Mouse (Mus musculus): Measurements from ENCODE around the gene Agtrap. TPM values are rescaled to one million over a fixed set of nuclear protein-coding genes. Genes with fewer than 3 reads are reported as not detected.

Gene Agtrap
- polyA plus RNA-seq, 1 experiment, result 106 TPM

DNA sequence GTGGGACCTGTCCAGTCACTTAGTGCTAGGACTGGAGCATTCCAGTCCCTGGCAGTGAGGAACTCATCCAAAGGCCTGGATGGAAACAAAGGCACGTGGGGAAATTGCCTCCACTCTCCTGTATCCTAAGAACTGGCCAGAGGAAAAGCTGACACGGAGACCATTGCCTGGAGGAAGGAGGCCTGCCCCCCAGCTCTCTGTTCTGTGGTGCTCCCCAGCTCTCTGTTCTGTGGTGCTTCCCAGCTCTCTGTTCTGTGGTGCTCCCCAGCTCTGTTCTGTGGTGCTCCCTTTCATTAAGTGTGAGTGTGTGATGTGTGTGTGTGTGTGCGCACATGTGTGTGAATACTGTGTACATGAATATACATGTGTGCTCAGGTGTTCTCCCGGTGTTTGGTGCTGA lies 7.2 kb upstream of the Agtrap start:
- Histone ChIP-seq H3K4me3 (ENCODE audit: control insufficient read depth, insufficient read depth, low read length) (no peak overlapping the region), H3K27me3 (ENCODE audit: control insufficient read depth, insufficient read depth, low read length) (no peaks in the 10 kb centered on the region), H3K36me3 (ENCODE audit: control insufficient read depth, insufficient read depth, low read length) (no peaks in the 10 kb centered on the region), H3K4me1 (replicated peaks; ENCODE audit: control insufficient read depth, insufficient read depth, low read length) (peaks cover 39% of the 10 kb centered on the region), H3K27ac (ENCODE audit: control insufficient read depth, insufficient read depth, low read length) (no peak overlapping the region)
- TF ChIP-seq POLR2A (IDR thresholded peaks at IDR 0.05; ENCODE audit: control insufficient read depth, extremely low read depth, insufficient read depth, low read length, poor library complexity) (no peak), CTCF (IDR thresholded peaks at IDR 0.05; ENCODE audit: borderline replicate concordance, control insufficient read depth, extremely low read depth, insufficient read depth, low read length, poor library complexity) (no peak)
- DNase-seq, result no peak
- WGBS, result 93% methylated on average over 4 of the region's 4 CpGs

DNA sequence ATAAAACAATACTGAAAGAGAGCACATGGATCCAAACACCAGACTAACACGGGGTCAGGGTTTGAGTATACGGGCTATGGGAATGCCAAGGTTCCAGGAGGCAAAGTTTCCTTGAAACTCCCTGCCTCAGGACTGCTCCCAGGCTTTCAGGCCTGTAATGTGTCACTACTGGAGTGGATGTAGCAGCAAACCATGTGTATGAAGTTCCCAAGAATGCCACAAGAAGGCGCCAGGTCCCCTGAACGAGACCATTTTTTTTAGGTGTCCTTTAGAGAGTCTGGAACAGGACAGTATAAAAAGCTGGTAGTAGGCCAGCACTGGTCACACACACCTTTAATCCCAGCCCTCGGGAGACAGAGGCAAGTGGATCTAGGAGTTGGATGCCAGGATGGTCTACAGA lies 6.3 kb upstream of the Agtrap start:
- WGBS, result 96% methylated on average over 5 of the region's 5 CpGs
- TF ChIP-seq CTCF (IDR thresholded peaks at IDR 0.05; ENCODE audit: borderline replicate concordance, control insufficient read depth, extremely low read depth, insufficient read depth, low read length, poor library complexity) (no peak), POLR2A (IDR thresholded peaks at IDR 0.05; ENCODE audit: control insufficient read depth, extremely low read depth, insufficient read depth, low read length, poor library complexity) (no peak)
- no peaks in the 10 kb centered on the region for H3K36me3 ChIP-seq (ENCODE audit: control insufficient read depth, insufficient read depth, low read length)
- no peaks in the 10 kb centered on the region for H3K27me3 ChIP-seq (ENCODE audit: control insufficient read depth, insufficient read depth, low read length)
- no peak overlapping the region for H3K4me3 ChIP-seq (ENCODE audit: control insufficient read depth, insufficient read depth, low read length)
- peaks cover 30% of the 10 kb centered on the region for H3K4me1 ChIP-seq (replicated peaks; ENCODE audit: control insufficient read depth, insufficient read depth, low read length)
- DNase-seq, result no peak
- no peak overlapping the region for H3K27ac ChIP-seq (ENCODE audit: control insufficient read depth, insufficient read depth, low read length)

DNA sequence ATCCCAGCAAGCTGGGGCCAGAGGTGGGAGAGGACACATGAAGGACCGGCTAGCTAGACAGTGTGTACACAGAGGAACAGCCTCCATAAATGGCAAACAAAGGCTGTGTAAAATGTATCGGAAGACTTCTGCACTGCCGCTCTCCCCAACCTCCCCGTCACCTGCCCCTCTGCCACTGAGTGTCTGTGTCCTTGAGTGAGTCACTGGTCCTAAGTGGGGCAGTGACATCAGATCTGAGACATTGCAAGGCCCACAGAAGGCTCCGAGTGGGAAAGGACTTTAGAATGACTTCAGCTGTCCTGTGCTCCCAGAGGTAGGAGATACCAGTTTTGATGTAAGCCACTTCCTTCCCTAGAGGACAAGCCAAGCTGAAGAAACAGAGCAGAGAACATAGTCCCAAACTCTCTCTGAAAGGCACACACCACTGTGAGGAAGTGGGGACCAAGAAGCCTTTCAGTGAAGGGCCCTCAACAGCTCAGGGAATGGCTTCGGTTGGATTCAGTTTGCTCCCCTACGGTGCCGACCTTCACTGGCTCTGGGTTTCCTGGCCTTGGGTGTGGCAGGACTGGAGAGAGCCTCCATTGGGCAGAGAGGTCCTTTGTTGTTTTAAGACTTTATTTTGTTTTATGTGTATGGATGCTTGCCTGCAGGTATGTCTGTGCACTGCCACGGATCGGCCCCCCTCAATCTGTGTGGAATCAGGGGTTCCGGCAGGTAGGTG lies 4.9 kb upstream of the Agtrap start:
- TF ChIP-seq CTCF (IDR thresholded peaks at IDR 0.05; ENCODE audit: borderline replicate concordance, control insufficient read depth, extremely low read depth, insufficient read depth, low read length, poor library complexity), result no peak
- no peak for TF ChIP-seq POLR2A (IDR thresholded peaks at IDR 0.05; ENCODE audit: control insufficient read depth, extremely low read depth, insufficient read depth, low read length, poor library complexity)
- no peaks in the 10 kb centered on the region for H3K36me3 ChIP-seq (ENCODE audit: control insufficient read depth, insufficient read depth, low read length)
- H3K27me3 ChIP-seq (ENCODE audit: control insufficient read depth, insufficient read depth, low read length), result no peaks in the 10 kb centered on the region
- peaks cover 18% of the 10 kb centered on the region for H3K4me1 ChIP-seq (replicated peaks; ENCODE audit: control insufficient read depth, insufficient read depth, low read length)
- no peak for DNase-seq
- no peak overlapping the region for H3K4me3 ChIP-seq (ENCODE audit: control insufficient read depth, insufficient read depth, low read length)
- 93% methylated on average over 11 of the region's 11 CpGs for WGBS
- no peak overlapping the region for H3K27ac ChIP-seq (ENCODE audit: control insufficient read depth, insufficient read depth, low read length)

DNA sequence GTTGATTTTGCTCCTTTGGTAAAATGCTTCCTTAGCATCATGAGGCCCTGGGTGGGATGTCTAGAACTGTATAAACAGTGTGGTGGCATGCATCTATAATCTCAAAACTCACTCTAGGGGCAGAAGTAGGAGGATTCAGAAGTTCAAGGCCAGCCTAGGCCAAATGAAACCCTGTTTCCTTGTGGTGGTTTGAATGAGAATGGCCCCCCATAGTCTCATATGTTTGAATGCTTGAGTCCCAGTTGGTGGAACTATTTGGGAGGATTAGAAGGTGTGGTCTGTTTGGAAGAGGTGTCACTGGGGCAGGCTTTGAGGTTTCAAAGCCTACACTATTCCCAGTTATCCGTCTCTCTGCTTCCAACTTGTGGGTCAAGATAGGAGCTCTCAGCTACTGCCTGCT lies 3.4 kb upstream of the Agtrap start:
- Histone ChIP-seq H3K27me3 (ENCODE audit: control insufficient read depth, insufficient read depth, low read length) (no peaks in the 10 kb centered on the region), H3K4me1 (replicated peaks; ENCODE audit: control insufficient read depth, insufficient read depth, low read length) (peaks cover 19% of the 10 kb centered on the region), H3K4me3 (ENCODE audit: control insufficient read depth, insufficient read depth, low read length) (no peak overlapping the region), H3K27ac (ENCODE audit: control insufficient read depth, insufficient read depth, low read length) (no peak overlapping the region), H3K36me3 (ENCODE audit: control insufficient read depth, insufficient read depth, low read length) (no peaks in the 10 kb centered on the region)
- WGBS, result 97% methylated on average over 1 of the region's 1 CpGs
- DNase-seq, result no peak
- TF ChIP-seq POLR2A (IDR thresholded peaks at IDR 0.05; ENCODE audit: control insufficient read depth, extremely low read depth, insufficient read depth, low read length, poor library complexity) (no peak), CTCF (IDR thresholded peaks at IDR 0.05; ENCODE audit: borderline replicate concordance, control insufficient read depth, extremely low read depth, insufficient read depth, low read length, poor library complexity) (no peak)

DNA sequence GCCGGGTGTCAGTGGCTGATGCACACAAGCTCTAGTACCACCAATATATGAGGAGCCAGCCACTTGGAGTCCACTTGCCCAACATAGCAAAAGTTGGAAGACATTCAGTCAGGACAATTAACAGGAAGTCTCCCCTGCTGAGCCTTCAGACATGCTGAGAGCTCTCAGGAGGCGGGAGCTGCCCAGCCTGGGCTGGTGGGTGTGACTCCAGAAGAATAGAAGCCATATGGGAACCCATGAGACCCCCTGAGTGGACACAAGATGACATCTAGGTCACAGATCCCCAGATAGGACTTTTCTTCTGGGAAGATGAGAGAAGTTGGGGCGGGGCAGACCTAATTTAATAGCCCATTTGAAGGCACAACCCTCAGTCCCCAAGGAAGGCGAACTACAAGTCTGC lies 1.3 kb upstream of the Agtrap start:
- no peak for TF ChIP-seq CTCF (IDR thresholded peaks at IDR 0.05; ENCODE audit: borderline replicate concordance, control insufficient read depth, extremely low read depth, insufficient read depth, low read length, poor library complexity)
- no peak for TF ChIP-seq POLR2A (IDR thresholded peaks at IDR 0.05; ENCODE audit: control insufficient read depth, extremely low read depth, insufficient read depth, low read length, poor library complexity)
- 96% methylated on average over 4 of the region's 4 CpGs for WGBS
- Histone ChIP-seq H3K4me3 (ENCODE audit: control insufficient read depth, insufficient read depth, low read length) (no peak overlapping the region), H3K27ac (ENCODE audit: control insufficient read depth, insufficient read depth, low read length) (no peak overlapping the region), H3K36me3 (ENCODE audit: control insufficient read depth, insufficient read depth, low read length) (no peaks in the 10 kb centered on the region), H3K27me3 (ENCODE audit: control insufficient read depth, insufficient read depth, low read length) (no peaks in the 10 kb centered on the region), H3K4me1 (replicated peaks; ENCODE audit: control insufficient read depth, insufficient read depth, low read length) (peaks cover 36% of the 10 kb centered on the region)
- no peak for DNase-seq

DNA sequence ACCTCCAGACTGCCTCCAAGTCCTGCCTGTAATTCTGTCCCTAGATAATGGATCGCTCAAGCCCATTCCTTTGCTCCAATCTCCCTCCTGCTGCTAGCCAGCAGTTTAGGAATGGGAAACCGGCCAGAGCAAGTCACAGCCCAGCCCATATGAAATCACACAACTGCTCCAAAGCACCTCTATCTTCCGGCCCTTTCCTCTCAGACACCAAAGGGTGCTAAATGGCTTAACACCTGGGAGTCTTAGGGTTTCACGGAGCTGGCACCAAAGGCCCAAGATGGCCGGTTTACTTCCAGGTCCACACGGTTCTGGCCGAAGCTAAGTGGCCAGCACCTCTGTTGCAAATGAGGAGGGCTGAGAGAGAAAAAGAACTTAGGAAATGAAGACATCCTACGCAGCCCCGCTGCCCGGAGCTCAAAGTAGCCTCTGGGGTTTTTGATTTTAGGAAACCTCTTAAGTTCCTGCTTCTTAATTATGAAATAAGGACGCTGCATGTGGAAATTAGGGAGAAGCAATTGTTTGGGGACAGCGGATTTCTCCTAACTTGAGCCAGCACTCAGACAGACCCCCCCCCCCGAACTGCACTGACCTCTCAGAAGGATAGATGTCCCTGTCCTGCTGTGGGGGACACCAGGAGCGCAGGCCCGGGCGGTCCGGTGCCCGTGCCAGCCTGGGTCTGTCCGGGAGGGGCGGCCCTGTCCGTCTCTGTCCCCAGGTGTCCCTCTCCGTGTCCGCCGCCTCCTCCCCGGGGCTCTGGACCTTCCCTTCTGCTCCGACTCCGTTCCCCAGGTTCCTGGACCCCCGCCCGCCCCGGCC lies 532 bp downstream of the Agtrap start:
- Histone ChIP-seq H3K4me3 (ENCODE audit: control insufficient read depth, insufficient read depth, low read length) (peak overlapping the region; percentile 89), H3K36me3 (ENCODE audit: control insufficient read depth, insufficient read depth, low read length) (no peaks in the 10 kb centered on the region), H3K27me3 (ENCODE audit: control insufficient read depth, insufficient read depth, low read length) (no peaks in the 10 kb centered on the region), H3K4me1 (replicated peaks; ENCODE audit: control insufficient read depth, insufficient read depth, low read length) (peaks cover 48% of the 10 kb centered on the region), H3K27ac (ENCODE audit: control insufficient read depth, insufficient read depth, low read length) (peak overlapping the region; percentile 75)
- DNase-seq, result no peak
- no peak for TF ChIP-seq CTCF (IDR thresholded peaks at IDR 0.05; ENCODE audit: borderline replicate concordance, control insufficient read depth, extremely low read depth, insufficient read depth, low read length, poor library complexity)
- no peak for TF ChIP-seq POLR2A (IDR thresholded peaks at IDR 0.05; ENCODE audit: control insufficient read depth, extremely low read depth, insufficient read depth, low read length, poor library complexity)
- 3% methylated on average over 30 of the region's 30 CpGs for WGBS

Data from thymus, adult 2 months (tissue).